Mouse (Mus musculus) lung, postnatal 4 days (tissue): ENCODE data around the gene Fbxo31.
A peak's percentile ranks its signal among the peaks of the same experiment; 100 is the strongest.

ENCODE experiments used
- DNase-seq, 2 experiments: peaks; one replicate each; pipeline ENCODE4 v3.0.0; 2021

Fbxo31 gene

GRCm38 (mm10) chr8:121551065-121551985 is 27.3 kb downstream of the Fbxo31 start:
- peak in 1 of 2 experiments; percentile 24 for DNase-seq

GRCm38 (mm10) chr8:121550056-121550455 is 28.6 kb downstream of the Fbxo31 start:
- peak in 1 of 2 experiments; percentile 53 for DNase-seq

- peak; percentile 67 to 81 for DNase-seq
Measured at GRCm38 (mm10) chr8:121547132-121547531, 31.5 kb downstream of the Fbxo31 start.

- peak in 1 of 2 experiments; percentile 15 for DNase-seq
Measured at GRCm38 (mm10) chr8:121544936-121545335, 33.7 kb downstream of the Fbxo31 start.

- DNase-seq: peak in 1 of 2 experiments; percentile 15
Measured at GRCm38 (mm10) chr8:121544276-121544785, 34.3 kb downstream of the Fbxo31 start, which contains the start of gene 1700018B08Rik. TSS of gene 1700018B08Rik (minus strand) at chr8:121544320.

GRCm38 (mm10) chr8:121542901-121543300 is 35.7 kb downstream of the Fbxo31 start:
- peak in 1 of 2 experiments; percentile 30 for DNase-seq

GRCm38 (mm10) chr8:121541862-121542261 is 36.7 kb downstream of the Fbxo31 start:
- peak in 1 of 2 experiments; percentile 19 for DNase-seq

- peak; percentile 53 to 57 for DNase-seq
Measured at GRCm38 (mm10) chr8:121532381-121532780, 46.2 kb downstream of the Fbxo31 start.

- DNase-seq: peak in 1 of 2 experiments; percentile 13
Measured at GRCm38 (mm10) chr8:121530639-121531038, 48.0 kb downstream of the Fbxo31 start.

GRCm38 (mm10) chr8:121528790-121529189 is 49.8 kb downstream of the Fbxo31 start:
- peak; percentile 72 to 92 for DNase-seq

GRCm38 (mm10) chr8:121527751-121528150 is 50.9 kb downstream of the Fbxo31 start:
- peak in 1 of 2 experiments; percentile 20 for DNase-seq

- peak; percentile 22 to 69 for DNase-seq
Measured at GRCm38 (mm10) chr8:121526811-121527550, 51.6 kb downstream of the Fbxo31 start.

GRCm38 (mm10) chr8:121525111-121525818 is 53.3 kb downstream of the Fbxo31 start:
- peak in 1 of 2 experiments; percentile 34 for DNase-seq

GRCm38 (mm10) chr8:121513429-121513828 is 65.2 kb downstream of the Fbxo31 start:
- peak; percentile 65 to 83 for DNase-seq

GRCm38 (mm10) chr8:121511751-121512150 is 66.9 kb downstream of the Fbxo31 start:
- no peak for DNase-seq
